Mouse (Mus musculus) stomach, postnatal 0 days (tissue): ENCODE measurements around the gene Immp2l.

Experiments
- CTCF ChIP-seq: IDR thresholded peaks from 2 replicates; pipeline ENCODE4 v1.5.1; 2016; ENCODE audit warnings: antibody characterized with exemption, low read depth, mild to moderate bottlenecking, moderate library complexity
- EP300 ChIP-seq: optimal IDR thresholded peaks from 2 replicates; pipeline ENCODE3; 2016; ENCODE audit warnings: antibody characterized with exemption

DNA sequence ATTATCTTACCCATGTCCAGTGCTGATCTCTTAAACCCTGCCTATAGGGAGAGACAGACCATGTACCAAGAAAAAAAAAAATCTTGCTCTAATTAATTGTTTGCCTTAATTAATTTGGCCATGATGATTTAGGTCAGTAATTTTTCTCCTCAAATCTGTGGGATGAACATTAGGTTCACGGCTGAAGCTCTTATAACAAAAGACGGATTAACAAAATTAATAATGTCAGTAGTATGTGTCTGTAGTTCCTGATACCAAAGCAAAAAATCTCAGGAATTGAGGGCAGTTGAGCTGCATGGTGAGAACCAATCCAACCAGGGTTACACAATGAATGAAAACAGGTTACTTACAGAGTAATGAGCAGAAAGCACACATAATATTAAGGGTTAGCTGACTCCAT, 29.0 kb upstream of the Immp2l start:
- no peak for TF ChIP-seq CTCF
- no peak for TF ChIP-seq EP300
